Mouse (Mus musculus): ENCODE results near the gene Gm20605. TPM values are rescaled to one million over a fixed set of nuclear protein-coding genes. Genes with fewer than 3 reads are reported as not detected.

Gene Gm20605
- polyA plus RNA-seq (2012; fragmentation: generic; extraction: Trizol) = 3.3 TPM

DNA sequence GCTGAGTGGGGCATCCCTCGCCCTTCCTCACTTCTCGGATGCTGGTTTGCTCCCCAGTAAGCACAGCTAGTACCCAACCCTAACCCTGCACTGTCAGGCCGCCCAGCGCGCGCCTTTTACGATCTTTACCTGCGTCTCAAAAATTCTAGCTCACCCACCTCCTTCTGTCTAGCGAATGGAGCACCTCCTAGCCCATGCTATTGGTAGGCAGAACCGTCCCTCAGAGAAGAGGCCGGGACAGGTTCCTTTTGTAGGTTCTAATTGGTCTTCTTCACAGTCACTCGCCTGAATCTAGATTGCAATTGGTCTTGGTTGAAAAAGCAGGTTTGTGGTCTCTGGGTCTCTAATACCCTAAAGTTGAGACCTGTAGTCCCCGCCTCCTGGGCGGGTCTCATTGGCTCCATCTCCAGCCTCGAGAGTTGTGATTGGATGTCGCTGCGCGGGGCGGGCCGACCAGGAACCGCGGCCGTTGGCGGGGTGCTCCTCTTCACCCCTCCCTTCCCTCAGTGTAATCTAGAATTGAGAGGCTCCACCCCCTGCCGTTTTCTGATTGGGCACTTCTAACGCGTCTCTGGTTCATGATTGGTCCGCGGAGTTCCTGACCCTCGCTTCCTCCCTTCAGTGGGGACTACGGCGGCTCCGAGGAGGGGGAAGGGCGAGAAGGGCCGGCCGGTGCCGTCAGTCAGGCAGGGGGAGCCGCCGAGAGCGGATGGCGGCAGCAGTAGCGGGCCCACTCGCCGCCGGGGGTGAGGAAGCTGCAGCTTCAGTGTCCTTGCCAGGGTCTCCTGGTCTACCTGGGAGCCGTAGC is at the start of gene Gm20605, which contains the start of the genes Fbxo24 and Lrch4:
Gene Gm20605 (plus strand): TSS at position 678 of the 808 bp plus-strand sequence.
Gene Fbxo24 (minus strand): TSS at position 505 of the 808 bp plus-strand sequence.
Gene Lrch4 (plus strand): TSS at position 624 of the 808 bp plus-strand sequence.
- peaks cover 8% of the 10 kb centered on the region for H3K36me3 ChIP-seq (ENCODE audit: control insufficient read depth, insufficient read depth)
- no peaks in the 10 kb centered on the region for H3K27me3 ChIP-seq (ENCODE audit: control insufficient read depth, insufficient read depth, insufficient read length)
- H3ac ChIP-seq (ENCODE audit: control insufficient read depth, insufficient read length) = peak within 1 kb of the TSS; percentile 21
- H3K4me2 ChIP-seq (ENCODE audit: low read depth) = peak within 1 kb of the TSS; percentile 99
- H3K4me3 ChIP-seq = peak within 1 kb of the TSS; percentile 82
- TF ChIP-seq POLR2A (IDR thresholded peaks at IDR 0.05; ENCODE audit: insufficient read length, low read depth) = peak; percentile 98
- peak; percentile 95 for TF ChIP-seq POLR2AphosphoS2 (IDR thresholded peaks at IDR 0.05; ENCODE audit: insufficient read length, low read depth)
- TF ChIP-seq TCF3 (IDR thresholded peaks at IDR 0.05; ENCODE audit: insufficient read length, low read depth) = no peak
- no peak for TF ChIP-seq MYOG (IDR thresholded peaks at IDR 0.05; ENCODE audit: control insufficient read depth in 1 of 3, insufficient read depth in 1 of 3, insufficient read length in 2 of 3, low read depth in 2 of 3)
- TF ChIP-seq E2F4 (IDR thresholded peaks at IDR 0.05; ENCODE audit: insufficient read depth) = no peak
- TF ChIP-seq REST (IDR thresholded peaks at IDR 0.05; ENCODE audit: insufficient read depth, insufficient read length) = no peak
- TF ChIP-seq SRF (IDR thresholded peaks at IDR 0.05; ENCODE audit: control insufficient read depth, insufficient read length, low read depth) = no peak
- no peak for TF ChIP-seq USF1 (IDR thresholded peaks at IDR 0.05; ENCODE audit: low read depth)
- no peak for TF ChIP-seq MAX (IDR thresholded peaks at IDR 0.05; ENCODE audit: low read depth)
- TF ChIP-seq MYOD1 (IDR thresholded peaks at IDR 0.05; ENCODE audit: control insufficient read depth in 1 of 3, insufficient read length in 2 of 3, low read depth in 2 of 3) = peak in 2 of 3 experiments; percentile 64 to 80
- no peak for TF ChIP-seq TCF12 (IDR thresholded peaks at IDR 0.05; ENCODE audit: insufficient read depth, poor library complexity, severe bottlenecking)
- no peak for TF ChIP-seq CEBPB (IDR thresholded peaks at IDR 0.05; ENCODE audit: insufficient read depth, poor library complexity, severe bottlenecking)
- H3K79me2 ChIP-seq (ENCODE audit: control insufficient read depth, insufficient read depth) = peaks cover 37% of the 10 kb centered on the region

DNA sequence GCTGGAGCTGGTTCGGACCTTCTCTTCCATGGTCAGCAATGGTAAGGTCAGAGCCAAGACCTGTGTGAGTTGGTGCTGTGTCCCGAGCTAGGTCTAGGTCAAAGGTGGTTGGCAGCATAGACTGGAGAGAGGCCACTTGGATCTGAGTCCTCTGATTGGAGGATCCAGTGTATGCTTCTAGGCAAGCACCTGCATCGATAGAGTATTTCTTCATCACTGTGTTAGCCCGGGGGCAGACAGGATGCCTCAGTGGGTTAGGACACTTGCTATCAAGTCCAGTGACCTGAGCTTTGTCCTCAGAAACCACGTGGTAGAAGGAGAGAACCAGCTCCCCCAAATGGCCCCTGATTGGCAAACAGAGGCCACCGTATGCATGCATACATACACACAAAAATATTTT is 48.7 kb upstream of the Gm20605 start:
- H3K4me3 ChIP-seq = no peak overlapping the region
- H3K36me3 ChIP-seq (ENCODE audit: control insufficient read depth, insufficient read depth) = no peaks in the 10 kb centered on the region
- TF ChIP-seq TCF12 (IDR thresholded peaks at IDR 0.05; ENCODE audit: insufficient read depth, poor library complexity, severe bottlenecking) (no peak), USF1 (IDR thresholded peaks at IDR 0.05; ENCODE audit: low read depth) (no peak), CEBPB (IDR thresholded peaks at IDR 0.05; ENCODE audit: insufficient read depth, poor library complexity, severe bottlenecking) (no peak), REST (IDR thresholded peaks at IDR 0.05; ENCODE audit: insufficient read depth, insufficient read length) (no peak), POLR2AphosphoS2 (IDR thresholded peaks at IDR 0.05; ENCODE audit: insufficient read length, low read depth) (no peak), SRF (IDR thresholded peaks at IDR 0.05; ENCODE audit: control insufficient read depth, insufficient read length, low read depth) (no peak), TCF3 (IDR thresholded peaks at IDR 0.05; ENCODE audit: insufficient read length, low read depth) (no peak), POLR2A (IDR thresholded peaks at IDR 0.05; ENCODE audit: insufficient read length, low read depth) (no peak), MYOG (IDR thresholded peaks at IDR 0.05; ENCODE audit: control insufficient read depth in 1 of 3, insufficient read depth in 1 of 3, insufficient read length in 2 of 3, low read depth in 2 of 3) (no peak)
- H3ac ChIP-seq (ENCODE audit: control insufficient read depth, insufficient read length) = no peak overlapping the region
- no peaks in the 10 kb centered on the region for H3K79me2 ChIP-seq (ENCODE audit: control insufficient read depth, insufficient read depth)
- no peak overlapping the region for H3K4me2 ChIP-seq (ENCODE audit: low read depth)
- H3K27me3 ChIP-seq (ENCODE audit: control insufficient read depth, insufficient read depth, insufficient read length) = peaks cover 27% of the 10 kb centered on the region

- no peaks in the 10 kb centered on the region for H3K79me2 ChIP-seq (ENCODE audit: control insufficient read depth, insufficient read depth)
- H3K4me3 ChIP-seq = no peak overlapping the region
- no peaks in the 10 kb centered on the region for H3K36me3 ChIP-seq (ENCODE audit: control insufficient read depth, insufficient read depth)
- H3K4me2 ChIP-seq (ENCODE audit: low read depth) = no peak overlapping the region
- peaks cover 22% of the 10 kb centered on the region for H3K27me3 ChIP-seq (ENCODE audit: control insufficient read depth, insufficient read depth, insufficient read length)
- TF ChIP-seq REST (IDR thresholded peaks at IDR 0.05; ENCODE audit: insufficient read depth, insufficient read length) = no peak
- TF ChIP-seq POLR2AphosphoS2 (IDR thresholded peaks at IDR 0.05; ENCODE audit: insufficient read length, low read depth) = no peak
- TF ChIP-seq CEBPB (IDR thresholded peaks at IDR 0.05; ENCODE audit: insufficient read depth, poor library complexity, severe bottlenecking) = no peak
- no peak for TF ChIP-seq MYOG (IDR thresholded peaks at IDR 0.05; ENCODE audit: control insufficient read depth in 1 of 3, insufficient read depth in 1 of 3, insufficient read length in 2 of 3, low read depth in 2 of 3)
- TF ChIP-seq SRF (IDR thresholded peaks at IDR 0.05; ENCODE audit: control insufficient read depth, insufficient read length, low read depth) = no peak
- TF ChIP-seq POLR2A (IDR thresholded peaks at IDR 0.05; ENCODE audit: insufficient read length, low read depth) = no peak
- TF ChIP-seq TCF3 (IDR thresholded peaks at IDR 0.05; ENCODE audit: insufficient read length, low read depth) = no peak
- TF ChIP-seq E2F4 (IDR thresholded peaks at IDR 0.05; ENCODE audit: insufficient read depth) = no peak
- TF ChIP-seq USF1 (IDR thresholded peaks at IDR 0.05; ENCODE audit: low read depth) = no peak
- no peak for TF ChIP-seq MAX (IDR thresholded peaks at IDR 0.05; ENCODE audit: low read depth)
- no peak for TF ChIP-seq MYOD1 (IDR thresholded peaks at IDR 0.05; ENCODE audit: control insufficient read depth in 1 of 3, insufficient read length in 2 of 3, low read depth in 2 of 3)
- TF ChIP-seq TCF12 (IDR thresholded peaks at IDR 0.05; ENCODE audit: insufficient read depth, poor library complexity, severe bottlenecking) = no peak
- H3ac ChIP-seq (ENCODE audit: control insufficient read depth, insufficient read length) = no peak overlapping the region
These were observed 46.3 kb upstream of the Gm20605 start for GRCm38 (mm10) chr5:137582702-137583101.

GRCm38 (mm10) chr5:137583670-137584169 is 45.3 kb upstream of the Gm20605 start:
- Histone ChIP-seq H3K79me2 (ENCODE audit: control insufficient read depth, insufficient read depth) (no peaks in the 10 kb centered on the region), H3K4me3 (no peak overlapping the region), H3K27me3 (ENCODE audit: control insufficient read depth, insufficient read depth, insufficient read length) (peaks cover 20% of the 10 kb centered on the region), H3K36me3 (ENCODE audit: control insufficient read depth, insufficient read depth) (no peaks in the 10 kb centered on the region), H3ac (ENCODE audit: control insufficient read depth, insufficient read length) (no peak overlapping the region), H3K4me2 (ENCODE audit: low read depth) (peak overlapping the region; percentile 45)
- no peak for TF ChIP-seq CEBPB (IDR thresholded peaks at IDR 0.05; ENCODE audit: insufficient read depth, poor library complexity, severe bottlenecking)
- TF ChIP-seq USF1 (IDR thresholded peaks at IDR 0.05; ENCODE audit: low read depth) = no peak
- TF ChIP-seq SRF (IDR thresholded peaks at IDR 0.05; ENCODE audit: control insufficient read depth, insufficient read length, low read depth) = no peak
- TF ChIP-seq E2F4 (IDR thresholded peaks at IDR 0.05; ENCODE audit: insufficient read depth) = no peak
- TF ChIP-seq TCF12 (IDR thresholded peaks at IDR 0.05; ENCODE audit: insufficient read depth, poor library complexity, severe bottlenecking) = no peak
- no peak for TF ChIP-seq MYOD1 (IDR thresholded peaks at IDR 0.05; ENCODE audit: control insufficient read depth in 1 of 3, insufficient read length in 2 of 3, low read depth in 2 of 3)

Measured in myocyte (in vitro differentiated cells).